Mouse (Mus musculus): Measurements from ENCODE around the gene Folr2. TPM values are rescaled to one million over a fixed set of nuclear protein-coding genes. Genes with fewer than 3 reads are reported as not detected.
A peak's percentile ranks its signal among the peaks of the same experiment; 100 is the strongest.

Folr2 gene
- total and polyA plus RNA-seq, 2 experiments from 2014 or later, result 2.3 to 2.6 TPM

GRCm38 (mm10) chr7:101844186-101844585 lies 12.8 kb downstream of the Folr2 start:
- Histone ChIP-seq H3K9ac (replicated peaks; ENCODE audit: low read length, poor library complexity, severe bottlenecking) (no peak overlapping the region), H3K36me3 (ENCODE audit: insufficient read depth, low read length) (no peaks in the 10 kb centered on the region), H3K27me3 (ENCODE audit: insufficient read depth, low read length) (no peaks in the 10 kb centered on the region), H3K27ac (ENCODE audit: low read depth, low read length) (no peak overlapping the region), H3K4me3 (ENCODE audit: low read depth, low read length) (no peak overlapping the region), H3K9me3 (ENCODE audit: low read length) (no peaks in the 10 kb centered on the region), H3K4me2 (ENCODE audit: low read depth, low read length, poor library complexity, severe bottlenecking) (no peak overlapping the region), H3K4me1 (ENCODE audit: insufficient read depth, low read length) (no peaks in the 10 kb centered on the region)
- 73% methylated on average over 6 of the region's 6 CpGs for WGBS
- DNase-seq (ENCODE audit: low spot score), result no peak
- ATAC-seq (ENCODE audit: low FRiP score), result no peak
- TF ChIP-seq CTCF (IDR thresholded peaks at IDR 0.05), result no peak

GRCm38 (mm10) chr7:101837606-101838471 lies 19.2 kb downstream of the Folr2 start, which contains the start of gene Inppl1:
Gene Inppl1, minus strand, starts transcription at chr7:101838229.
- H3K4me2 ChIP-seq (ENCODE audit: low read depth, low read length, poor library complexity, severe bottlenecking), result peak within 1 kb of the TSS; percentile 100
- H3K27ac ChIP-seq (ENCODE audit: low read depth, low read length), result peak within 1 kb of the TSS; percentile 47
- under 1% methylated on average over 62 of the region's 64 CpGs for WGBS
- H3K4me3 ChIP-seq (ENCODE audit: low read depth, low read length), result peak within 1 kb of the TSS; percentile 63
- H3K4me1 ChIP-seq (ENCODE audit: insufficient read depth, low read length), result peaks cover 7% of the 10 kb centered on the region; the same call in 1 of the 2 replicates
- H3K9me3 ChIP-seq (ENCODE audit: low read length), result no peaks in the 10 kb centered on the region
- peaks cover 11% of the 10 kb centered on the region; the same call in 1 of the 2 replicates for H3K27me3 ChIP-seq (ENCODE audit: insufficient read depth, low read length)
- TF ChIP-seq CTCF (IDR thresholded peaks at IDR 0.05), result peak; percentile 46
- DNase-seq (ENCODE audit: low spot score) (peak; percentile 80), ATAC-seq (ENCODE audit: low FRiP score) (peak; percentile 58)
- no peaks in the 10 kb centered on the region for H3K36me3 ChIP-seq (ENCODE audit: insufficient read depth, low read length)
- H3K9ac ChIP-seq (replicated peaks; ENCODE audit: low read length, poor library complexity, severe bottlenecking), result peak within 1 kb of the TSS; percentile 50

GRCm38 (mm10) chr7:101837154-101837605 lies 19.8 kb downstream of the Folr2 start:
- ATAC-seq (ENCODE audit: low FRiP score) (no peak), DNase-seq (ENCODE audit: low spot score) (peak; percentile 5)
- H3K9ac ChIP-seq (replicated peaks; ENCODE audit: low read length, poor library complexity, severe bottlenecking), result peak overlapping the region; percentile 50
- peak overlapping the region; percentile 47 for H3K27ac ChIP-seq (ENCODE audit: low read depth, low read length)
- peak overlapping the region; percentile 63 for H3K4me3 ChIP-seq (ENCODE audit: low read depth, low read length)
- H3K4me1 ChIP-seq (ENCODE audit: insufficient read depth, low read length), result peaks cover 7% of the 10 kb centered on the region; the same call in 1 of the 2 replicates
- under 1% methylated on average over 20 of the region's 20 CpGs for WGBS
- TF ChIP-seq CTCF (IDR thresholded peaks at IDR 0.05), result no peak
- no peaks in the 10 kb centered on the region for H3K9me3 ChIP-seq (ENCODE audit: low read length)
- peaks cover 11% of the 10 kb centered on the region; the same call in 1 of the 2 replicates for H3K27me3 ChIP-seq (ENCODE audit: insufficient read depth, low read length)
- H3K36me3 ChIP-seq (ENCODE audit: insufficient read depth, low read length), result no peaks in the 10 kb centered on the region
- H3K4me2 ChIP-seq (ENCODE audit: low read depth, low read length, poor library complexity, severe bottlenecking), result peak overlapping the region; percentile 100

- H3K4me3 ChIP-seq (ENCODE audit: low read depth, low read length), result peak overlapping the region; percentile 63
- WGBS, result under 1% methylated on average over 49 of the region's 63 CpGs
- peak overlapping the region; percentile 68 for H3K27ac ChIP-seq (ENCODE audit: low read depth, low read length)
Observed at GRCm38 (mm10) chr7:101836271-101837153, 20.5 kb downstream of the Folr2 start.

GRCm38 (mm10) chr7:101835457-101836109 lies 21.4 kb downstream of the Folr2 start:
- peaks cover 5% of the 10 kb centered on the region; the same call in 1 of the 2 replicates for H3K36me3 ChIP-seq (ENCODE audit: insufficient read depth, low read length)
- peak overlapping the region; percentile 100 for H3K4me2 ChIP-seq (ENCODE audit: low read depth, low read length, poor library complexity, severe bottlenecking)
- DNase-seq (ENCODE audit: low spot score) (no peak), ATAC-seq (ENCODE audit: low FRiP score) (no peak)
- peaks cover 11% of the 10 kb centered on the region; the same call in 1 of the 2 replicates for H3K27me3 ChIP-seq (ENCODE audit: insufficient read depth, low read length)
- H3K9me3 ChIP-seq (ENCODE audit: low read length), result no peaks in the 10 kb centered on the region
- peak; percentile 20; the same call in 1 of the 2 replicates for TF ChIP-seq CTCF (IDR thresholded peaks at IDR 0.05)
- H3K4me1 ChIP-seq (ENCODE audit: insufficient read depth, low read length), result peaks cover 7% of the 10 kb centered on the region; the same call in 1 of the 2 replicates
- H3K27ac ChIP-seq (ENCODE audit: low read depth, low read length), result no peak overlapping the region
- no peak overlapping the region for H3K9ac ChIP-seq (replicated peaks; ENCODE audit: low read length, poor library complexity, severe bottlenecking)
- 47% methylated on average over 5 of the region's 5 CpGs for WGBS
- peak overlapping the region; percentile 63; the same call in 1 of the 2 replicates for H3K4me3 ChIP-seq (ENCODE audit: low read depth, low read length)

More at GRCm38 (mm10) chr7:101836271-101837153, 20.5 kb downstream of the Folr2 start:
- DNase-seq (ENCODE audit: low spot score) (peak; percentile 66), ATAC-seq (ENCODE audit: low FRiP score) (peak; percentile 61)
- Histone ChIP-seq H3K36me3 (ENCODE audit: insufficient read depth, low read length) (no peaks in the 10 kb centered on the region), H3K9me3 (ENCODE audit: low read length) (no peaks in the 10 kb centered on the region), H3K9ac (replicated peaks; ENCODE audit: low read length, poor library complexity, severe bottlenecking) (peak overlapping the region; percentile 68), H3K27me3 (ENCODE audit: insufficient read depth, low read length) (peaks cover 11% of the 10 kb centered on the region; the same call in 1 of the 2 replicates), H3K4me2 (ENCODE audit: low read depth, low read length, poor library complexity, severe bottlenecking) (peak overlapping the region; percentile 100), H3K4me1 (ENCODE audit: insufficient read depth, low read length) (peaks cover 7% of the 10 kb centered on the region; the same call in 1 of the 2 replicates)
- no peak for TF ChIP-seq CTCF (IDR thresholded peaks at IDR 0.05)
